Mouse (Mus musculus) naive thymus-derived CD4-positive, alpha-beta T cell, adult 2 months (primary cell): ENCODE results near the gene Uggt1.

Experiments used
- DNase-seq: peaks from one replicate; pipeline ENCODE4 v3.0.0-alpha.2; 2011; ENCODE audit warnings: low read depth

Gene Uggt1

GRCm38 (mm10) chr1:36173461-36173860, 71.1 kb downstream of the Uggt1 start:
- no peak for DNase-seq

GRCm38 (mm10) chr1:36172941-36173340, 71.6 kb downstream of the Uggt1 start:
- DNase-seq: no peak

- DNase-seq: peak; percentile 62
These were observed 81.8 kb downstream of the Uggt1 start for GRCm38 (mm10) chr1:36162687-36163086.

- no peak for DNase-seq
These were observed 83.3 kb downstream of the Uggt1 start for GRCm38 (mm10) chr1:36161208-36161607.

GRCm38 (mm10) chr1:36160246-36160645, 84.3 kb downstream of the Uggt1 start:
- DNase-seq: peak; percentile 75

- peak; percentile 83 for DNase-seq
These were observed 95.1 kb downstream of the Uggt1 start for GRCm38 (mm10) chr1:36149411-36149810.

- peak; percentile 59 for DNase-seq
These were observed 95.7 kb downstream of the Uggt1 start for GRCm38 (mm10) chr1:36148809-36149208.

- peak; percentile 61 for DNase-seq
These were observed 99.5 kb downstream of the Uggt1 start for GRCm38 (mm10) chr1:36145050-36145449.

- no peak for DNase-seq
These were observed 104.2 kb downstream of the Uggt1 start for GRCm38 (mm10) chr1:36140311-36140710.

GRCm38 (mm10) chr1:36134584-36134983, 109.9 kb downstream of the Uggt1 start:
- peak; percentile 87 for DNase-seq

GRCm38 (mm10) chr1:36133647-36134046, 110.9 kb downstream of the Uggt1 start:
- DNase-seq: no peak

GRCm38 (mm10) chr1:36133041-36133440, 111.5 kb downstream of the Uggt1 start:
- DNase-seq: peak; percentile 27

GRCm38 (mm10) chr1:36132211-36132610, 112.3 kb downstream of the Uggt1 start:
- no peak for DNase-seq

GRCm38 (mm10) chr1:36131766-36132165, 112.8 kb downstream of the Uggt1 start:
- no peak for DNase-seq

GRCm38 (mm10) chr1:36131154-36131553, 113.4 kb downstream of the Uggt1 start:
- peak; percentile 60 for DNase-seq

GRCm38 (mm10) chr1:36130307-36131035, 114.0 kb downstream of the Uggt1 start:
- DNase-seq: no peak

GRCm38 (mm10) chr1:36129881-36130280, 114.6 kb downstream of the Uggt1 start:
- DNase-seq: no peak

GRCm38 (mm10) chr1:36129126-36129525, 115.4 kb downstream of the Uggt1 start:
- no peak for DNase-seq

GRCm38 (mm10) chr1:36125076-36125475, 119.4 kb downstream of the Uggt1 start:
- DNase-seq: no peak

GRCm38 (mm10) chr1:36121172-36121571, 123.3 kb downstream of the Uggt1 start:
- DNase-seq: no peak

- DNase-seq: no peak
These were observed 125.1 kb downstream of the Uggt1 start for GRCm38 (mm10) chr1:36119426-36119825.

GRCm38 (mm10) chr1:36118958-36119357, 125.6 kb downstream of the Uggt1 start:
- DNase-seq: no peak

- no peak for DNase-seq
These were observed 126.3 kb downstream of the Uggt1 start for GRCm38 (mm10) chr1:36118061-36118685.

GRCm38 (mm10) chr1:36116488-36116887, 128.0 kb downstream of the Uggt1 start:
- DNase-seq: no peak
